Mouse (Mus musculus) forebrain, embryonic 10.5 days (tissue): Measurements from ENCODE around the gene Gle1. TPM values are rescaled to one million over a fixed set of nuclear protein-coding genes. Genes with fewer than 3 reads are reported as not detected.
"Not testable (repeated sequence)": the region's sequence is repeated elsewhere in the genome, so short reads cannot be mapped to it uniquely, and the experiment has no call there.

Experiments
- DNase-seq: peaks from one replicate; pipeline ENCODE4 v3.0.0-alpha.2; 2017; ENCODE audit warnings: low spot score; ENCODE audit errors: extremely low spot score
- H3K27ac ChIP-seq: fragments of 300-500 bp; sonication (generic); 2 replicates; pipeline ENCODE4 v1.5.1; 2016; ENCODE audit warnings: mild to moderate bottlenecking
- H3K27me3 ChIP-seq: fragments of 300-500 bp; sonication (generic); 2 replicates; pipeline ENCODE4 v1.6.1; 2016; ENCODE audit warnings: mild to moderate bottlenecking; ENCODE audit not compliant: poor library complexity, severe bottlenecking
- H3K36me3 ChIP-seq: fragments of 300-500 bp; sonication (generic); replicated peaks from 2 replicates; pipeline ENCODE4 v1.6.1; 2016; ENCODE audit warnings: mild to moderate bottlenecking, moderate library complexity
- H3K4me1 ChIP-seq: fragments of 300-500 bp; sonication (generic); 2 replicates; pipeline ENCODE4 v1.6.1; 2016
- H3K4me3 ChIP-seq: fragments of 300-500 bp; sonication (generic); 2 replicates; pipeline ENCODE4 v1.5.1; 2016; ENCODE audit warnings: mild to moderate bottlenecking, moderate library complexity
- H3K9me3 ChIP-seq: fragments of 300-500 bp; sonication (generic); 2 replicates; pipeline ENCODE4 v1.6.1; 2016; ENCODE audit warnings: mild to moderate bottlenecking, moderate library complexity
- whole genome bisulfite sequencing: fragments of 180-500 bp; shearing (Covaris S2); methylation state at CpG from one replicate; pipeline ENCODE4 v1.1.7; 2016; 5-methylcytosine and 5-hydroxymethylcytosine counted together
- polyA plus RNA-seq: library from polyadenylated mRNA; unstranded; fragments of >200 nt; fragmentation: Nextera tagmentation; extraction: Ambion mirVana; gene quantifications from 2 replicates; pipeline ENCODE4 v1.2.1, GENCODE M21; 2016

The Gle1 gene
- 74.9 and 77.4 TPM in 2 replicates for polyA plus RNA-seq

- peaks cover 49% of the 10 kb centered on the region for H3K36me3 ChIP-seq
Measured at GRCm38 (mm10) chr2:29934906-29935599, at the start of gene Gle1. Gene Gle1 (plus strand): TSS chr2:29935426.

GRCm38 (mm10) chr2:29886659-29887292 is 48.5 kb upstream of the Gle1 start:
- not testable (repeated sequence) for DNase-seq, H3K4me3 ChIP-seq, H3K36me3 ChIP-seq, H3K9me3 ChIP-seq, H3K27ac ChIP-seq
- WGBS = 85% methylated on average over 9 of the region's 9 CpGs
- H3K4me1 ChIP-seq = peaks cover 24% of the 10 kb centered on the region
- H3K27me3 ChIP-seq = peaks cover 13% of the 10 kb centered on the region; the same call in 1 of the 2 replicates

More at GRCm38 (mm10) chr2:29934906-29935599, at the start of gene Gle1:
- peak within 1 kb of the TSS; percentile 69 for H3K4me3 ChIP-seq
- peak within 1 kb of the TSS; percentile 86 for H3K27ac ChIP-seq
- WGBS = 3% methylated on average over 44 of the region's 44 CpGs
- no peaks in the 10 kb centered on the region for H3K9me3 ChIP-seq
- no peaks in the 10 kb centered on the region for H3K27me3 ChIP-seq
- DNase-seq = peak; percentile 96
- H3K4me1 ChIP-seq = peaks cover 10% of the 10 kb centered on the region

- Histone ChIP-seq H3K9me3 (no peaks in the 10 kb centered on the region), H3K4me1 (peaks cover 24% of the 10 kb centered on the region), H3K36me3 (peaks cover 30% of the 10 kb centered on the region), H3K27ac (peak within 1 kb of the TSS; percentile 98), H3K4me3 (peak within 1 kb of the TSS; percentile 100), H3K27me3 (peaks cover 13% of the 10 kb centered on the region; the same call in 1 of the 2 replicates)
- WGBS = under 1% methylated on average over 70 of the region's 70 CpGs
- DNase-seq = peak; percentile 100
Measured at GRCm38 (mm10) chr2:29889066-29889944, 45.9 kb upstream of the Gle1 start, which contains the start of gene Odf2. Gene Odf2 (plus strand): TSS chr2:29889221.

- under 1% methylated on average over 61 of the region's 61 CpGs for WGBS
- Histone ChIP-seq H3K36me3 (peaks cover 39% of the 10 kb centered on the region), H3K27ac (peak overlapping the region; percentile 98), H3K4me1 (peaks cover 24% of the 10 kb centered on the region), H3K27me3 (peaks cover 13% of the 10 kb centered on the region; the same call in 1 of the 2 replicates), H3K4me3 (peak overlapping the region; percentile 100), H3K9me3 (no peaks in the 10 kb centered on the region)
- DNase-seq = peak; percentile 92
Measured at GRCm38 (mm10) chr2:29889991-29890833, 45.0 kb upstream of the Gle1 start.

GRCm38 (mm10) chr2:29891773-29892172 is 43.5 kb upstream of the Gle1 start:
- WGBS = 93% methylated on average over 6 of the region's 6 CpGs
- H3K4me1 ChIP-seq = peaks cover 24% of the 10 kb centered on the region
- H3K9me3 ChIP-seq = no peaks in the 10 kb centered on the region
- H3K27ac ChIP-seq = no peak overlapping the region
- peaks cover 13% of the 10 kb centered on the region; the same call in 1 of the 2 replicates for H3K27me3 ChIP-seq
- no peak overlapping the region; the same call in 1 of the 2 replicates for H3K4me3 ChIP-seq
- peaks cover 54% of the 10 kb centered on the region for H3K36me3 ChIP-seq
- DNase-seq = no peak

GRCm38 (mm10) chr2:29896071-29896470 is 39.2 kb upstream of the Gle1 start:
- DNase-seq = no peak
- WGBS = 100% methylated on average over 1 of the region's 1 CpGs
- H3K36me3 ChIP-seq = peaks cover 97% of the 10 kb centered on the region

GRCm38 (mm10) chr2:29897366-29897765 is 37.9 kb upstream of the Gle1 start:
- Histone ChIP-seq H3K27ac (no peak overlapping the region), H3K9me3 (no peaks in the 10 kb centered on the region), H3K4me1 (no peaks in the 10 kb centered on the region), H3K27me3 (no peaks in the 10 kb centered on the region), H3K36me3 (peaks cover 98% of the 10 kb centered on the region), H3K4me3 (no peak overlapping the region)
- 88% methylated on average over 2 of the region's 2 CpGs for WGBS
- no peak for DNase-seq

More at GRCm38 (mm10) chr2:29896071-29896470, 39.2 kb upstream of the Gle1 start:
- Histone ChIP-seq H3K27ac (no peak overlapping the region), H3K27me3 (no peaks in the 10 kb centered on the region), H3K4me3 (no peak overlapping the region), H3K9me3 (no peaks in the 10 kb centered on the region), H3K4me1 (peaks cover 7% of the 10 kb centered on the region)

- 97% methylated on average over 1 of the region's 1 CpGs for WGBS
- peaks cover 98% of the 10 kb centered on the region for H3K36me3 ChIP-seq
- no peaks in the 10 kb centered on the region for H3K9me3 ChIP-seq
- no peak overlapping the region for H3K27ac ChIP-seq
- no peaks in the 10 kb centered on the region for H3K27me3 ChIP-seq
- no peaks in the 10 kb centered on the region for H3K4me1 ChIP-seq
- no peak overlapping the region for H3K4me3 ChIP-seq
- DNase-seq = no peak
Measured at GRCm38 (mm10) chr2:29898081-29898480, 37.1 kb upstream of the Gle1 start.

- 92% methylated on average over 10 of the region's 10 CpGs for WGBS
Measured at GRCm38 (mm10) chr2:29902194-29902593, 33.0 kb upstream of the Gle1 start.

GRCm38 (mm10) chr2:29908171-29908570 is 27.1 kb upstream of the Gle1 start:
- peaks cover 94% of the 10 kb centered on the region for H3K36me3 ChIP-seq
- not testable (repeated sequence) for H3K9me3 ChIP-seq, H3K4me1 ChIP-seq, H3K27me3 ChIP-seq, H3K4me3 ChIP-seq, DNase-seq, H3K27ac ChIP-seq
- WGBS = 88% methylated on average over 2 of the region's 2 CpGs

More at GRCm38 (mm10) chr2:29902194-29902593, 33.0 kb upstream of the Gle1 start:
- no peak overlapping the region for H3K4me3 ChIP-seq
- no peaks in the 10 kb centered on the region for H3K4me1 ChIP-seq
- H3K27me3 ChIP-seq = no peaks in the 10 kb centered on the region
- peaks cover 100% of the 10 kb centered on the region for H3K36me3 ChIP-seq
- no peak for DNase-seq
- H3K27ac ChIP-seq = no peak overlapping the region
- H3K9me3 ChIP-seq = no peaks in the 10 kb centered on the region

GRCm38 (mm10) chr2:29910042-29910441 is 25.2 kb upstream of the Gle1 start:
- no peak for DNase-seq
- 87% methylated on average over 2 of the region's 2 CpGs for WGBS
- H3K9me3 ChIP-seq = no peaks in the 10 kb centered on the region
- no peaks in the 10 kb centered on the region for H3K4me1 ChIP-seq
- H3K4me3 ChIP-seq = no peak overlapping the region
- peaks cover 93% of the 10 kb centered on the region for H3K36me3 ChIP-seq
- H3K27me3 ChIP-seq = no peaks in the 10 kb centered on the region
- no peak overlapping the region for H3K27ac ChIP-seq

- no peak for DNase-seq
- Histone ChIP-seq H3K9me3 (no peaks in the 10 kb centered on the region), H3K27me3 (no peaks in the 10 kb centered on the region), H3K27ac (no peak overlapping the region), H3K4me1 (no peaks in the 10 kb centered on the region), H3K36me3 (peaks cover 96% of the 10 kb centered on the region), H3K4me3 (no peak overlapping the region)
- 93% methylated on average over 11 of the region's 11 CpGs for WGBS
Measured at GRCm38 (mm10) chr2:29917621-29918020, 17.6 kb upstream of the Gle1 start.
